Mouse (Mus musculus) lung, embryonic 15.5 days (tissue): Measurements from ENCODE around the gene Erp29. TPM values are rescaled to one million over a fixed set of nuclear protein-coding genes. Genes with fewer than 3 reads are reported as not detected.

ENCODE experiments used
- ATAC-seq: fragments of 200-750 bp; cut with Nextera tagmentation; 2 replicates; pipeline ENCODE4 v1.8.0; 2017; ENCODE audit warnings: moderate number of reproducible peaks, borderline replicate concordance; ENCODE audit not compliant: low FRiP score, low TSS enrichment; ENCODE audit errors: extremely low read depth
- H3K27ac ChIP-seq: fragments of 300-500 bp; sonication (generic); 2 replicates; pipeline ENCODE4 v1.5.1; 2015; ENCODE audit warnings: moderate library complexity, mild to moderate bottlenecking, inconsistent platforms
- H3K27me3 ChIP-seq: fragments of 300-500 bp; sonication (generic); 2 replicates; pipeline ENCODE4 v1.6.1; 2015; ENCODE audit warnings: inconsistent platforms
- H3K36me3 ChIP-seq: fragments of 300-500 bp; sonication (generic); 2 replicates; pipeline ENCODE4 v1.6.1; 2015; ENCODE audit warnings: inconsistent platforms
- H3K4me1 ChIP-seq: fragments of 300-500 bp; sonication (generic); 2 replicates; pipeline ENCODE4 v1.6.1; 2015; ENCODE audit warnings: inconsistent platforms
- H3K4me2 ChIP-seq: fragments of 300-500 bp; sonication (generic); 2 replicates; pipeline ENCODE4 v1.6.1; 2015; ENCODE audit warnings: inconsistent platforms, mild to moderate bottlenecking, moderate library complexity
- H3K4me3 ChIP-seq: fragments of 300-500 bp; sonication (generic); 2 replicates; pipeline ENCODE4 v1.5.1; 2015; ENCODE audit warnings: mild to moderate bottlenecking, inconsistent platforms
- H3K9ac ChIP-seq: fragments of 300-500 bp; sonication (generic); 2 replicates; pipeline ENCODE4 v1.6.1; 2015; ENCODE audit warnings: inconsistent platforms
- H3K9me3 ChIP-seq: fragments of 300-500 bp; sonication (generic); 2 replicates; pipeline ENCODE4 v1.6.1; 2016; ENCODE audit warnings: inconsistent platforms
- WGBS: fragments of 180-500 bp; shearing (Covaris S2); methylation state at CpG from one replicate; pipeline ENCODE4 v1.1.7; 2015; 5-methylcytosine and 5-hydroxymethylcytosine counted together
- polyA plus RNA-seq: library from polyadenylated mRNA; unstranded; fragments of >200 nt; fragmentation: Nextera tagmentation; extraction: Ambion mirVana; gene quantifications from 2 replicates; pipeline ENCODE4 v1.2.1, GENCODE M21; 2015

Gene Erp29
- polyA plus RNA-seq, 1 experiment from 2014 or later = 146 TPM

DNA sequence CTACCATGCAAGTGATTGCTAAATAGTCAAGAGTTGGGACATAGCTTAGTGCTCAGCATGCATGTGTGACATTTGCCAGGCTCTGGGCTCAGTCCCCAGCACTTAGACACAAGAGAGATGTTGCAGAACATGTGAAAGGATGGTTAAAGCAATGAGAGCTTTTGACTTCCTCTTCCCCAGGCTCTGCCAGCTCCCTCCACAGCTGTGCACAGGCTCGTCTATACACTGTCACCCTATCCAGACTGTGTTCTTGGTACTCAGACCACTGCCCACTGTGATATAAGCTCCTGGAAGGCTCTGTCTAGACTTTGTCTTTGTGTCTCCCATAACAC lies 9.8 kb upstream of the Erp29 start:
- Histone ChIP-seq H3K9me3 (no peaks in the 10 kb centered on the region), H3K9ac (no peak overlapping the region), H3K27me3 (no peaks in the 10 kb centered on the region), H3K4me2 (no peak overlapping the region), H3K36me3 (no peaks in the 10 kb centered on the region), H3K4me3 (no peak overlapping the region), H3K27ac (no peak overlapping the region), H3K4me1 (no peaks in the 10 kb centered on the region; the same call in 1 of the 2 replicates)
- WGBS = 14% methylated on average over 1 of the region's 1 CpGs
- ATAC-seq = no peak

DNA sequence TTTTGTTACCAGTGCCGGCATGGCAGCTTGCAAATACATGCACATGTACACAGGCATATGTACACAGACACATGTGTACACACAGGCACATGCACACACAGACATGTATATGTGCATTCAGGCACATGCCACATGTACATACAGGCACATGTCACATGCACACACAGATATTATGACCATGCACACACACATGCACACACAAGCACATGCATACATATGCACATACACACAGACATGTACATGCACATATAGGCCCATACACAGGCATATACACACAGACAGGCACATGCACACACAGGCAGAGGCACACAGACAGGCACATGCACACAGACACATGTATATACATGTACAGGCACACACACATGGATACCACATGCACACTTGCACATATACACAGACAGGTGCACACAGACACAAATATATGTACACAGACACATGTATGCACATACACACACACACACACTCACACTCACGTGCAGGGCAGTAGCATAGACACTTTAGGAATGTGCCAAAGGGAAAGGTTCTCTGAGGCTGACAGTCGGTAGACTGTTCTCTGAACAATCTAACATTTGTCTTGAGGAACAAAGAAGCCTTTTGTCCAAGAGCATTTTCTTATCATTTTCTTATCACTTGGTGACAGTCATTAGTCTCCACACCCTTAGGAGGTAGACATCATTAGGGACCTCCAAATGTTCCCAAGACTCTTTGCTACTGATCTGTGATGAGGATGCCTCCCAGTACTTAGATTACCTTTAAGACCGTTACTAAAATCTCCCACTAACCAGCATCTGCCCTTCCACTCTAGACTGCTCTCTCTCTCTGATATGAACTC lies 9.2 kb upstream of the Erp29 start:
- WGBS = 35% methylated on average over 4 of the region's 4 CpGs
- ATAC-seq = no peak
- Histone ChIP-seq H3K9me3 (no peaks in the 10 kb centered on the region), H3K9ac (no peak overlapping the region), H3K4me2 (no peak overlapping the region), H3K27ac (no peak overlapping the region), H3K4me3 (no peak overlapping the region), H3K36me3 (no peaks in the 10 kb centered on the region), H3K4me1 (no peaks in the 10 kb centered on the region; the same call in 1 of the 2 replicates), H3K27me3 (no peaks in the 10 kb centered on the region)

DNA sequence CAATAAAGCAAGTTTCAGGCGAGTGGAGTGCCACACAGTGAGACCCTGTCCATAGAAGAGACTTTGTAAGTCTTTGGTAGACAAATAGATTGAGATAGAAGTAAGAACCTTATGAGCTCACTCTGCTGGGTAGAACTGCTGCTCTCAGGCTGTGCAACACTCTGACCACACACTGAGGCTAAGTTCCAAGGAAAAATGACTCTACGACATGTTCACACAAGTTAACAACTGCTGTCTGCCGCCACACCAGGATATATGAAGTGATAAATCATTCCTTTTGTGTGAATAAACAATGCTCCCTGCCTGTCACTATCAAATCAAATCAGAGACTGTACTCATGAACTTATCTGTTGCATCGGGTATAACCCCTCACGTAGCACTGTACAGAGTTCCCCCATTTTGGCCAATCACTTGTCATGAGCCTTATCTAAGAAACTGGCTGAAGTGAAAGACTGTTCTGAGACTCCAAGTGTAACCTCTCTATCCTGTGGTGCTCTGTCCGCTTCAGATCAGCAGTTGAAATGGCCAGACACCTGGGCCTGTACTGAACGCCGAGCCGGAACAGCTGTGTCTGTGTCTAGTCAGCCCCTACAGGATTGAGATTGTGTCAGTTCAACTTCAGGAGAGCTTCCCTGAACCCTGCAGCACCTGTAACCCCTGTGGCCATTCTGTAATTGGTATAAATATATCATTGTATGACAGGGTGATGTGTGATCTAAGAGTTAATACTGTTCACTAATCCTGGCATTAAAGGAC lies 3.4 kb upstream of the Erp29 start:
- H3K4me2 ChIP-seq = no peak overlapping the region
- no peak overlapping the region for H3K27ac ChIP-seq
- H3K4me3 ChIP-seq = no peak overlapping the region
- no peaks in the 10 kb centered on the region for H3K9me3 ChIP-seq
- ATAC-seq = no peak
- H3K4me1 ChIP-seq = peaks cover 26% of the 10 kb centered on the region
- 47% methylated on average over 9 of the region's 9 CpGs for WGBS
- H3K36me3 ChIP-seq = no peaks in the 10 kb centered on the region
- H3K9ac ChIP-seq = no peak overlapping the region
- H3K27me3 ChIP-seq = no peaks in the 10 kb centered on the region

DNA sequence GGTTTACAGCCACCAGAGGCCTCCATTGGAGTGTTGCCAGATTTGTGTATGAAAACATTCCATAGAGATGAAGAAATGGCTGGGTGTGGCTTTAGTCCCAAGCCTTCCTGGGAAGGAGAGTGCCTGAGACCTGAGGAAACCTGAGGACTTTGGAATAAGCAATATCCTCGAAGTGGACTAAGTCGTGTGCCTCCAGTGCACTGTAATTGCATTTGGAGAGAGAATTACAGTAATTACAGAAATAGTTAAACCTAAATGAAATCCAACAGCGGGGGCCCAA lies 2.1 kb upstream of the Erp29 start:
- Histone ChIP-seq H3K27ac (peak overlapping the region; percentile 95), H3K4me1 (peaks cover 28% of the 10 kb centered on the region), H3K27me3 (no peaks in the 10 kb centered on the region), H3K9me3 (no peaks in the 10 kb centered on the region), H3K4me2 (no peak overlapping the region), H3K36me3 (peaks cover 3% of the 10 kb centered on the region; the same call in 1 of the 2 replicates), H3K4me3 (no peak overlapping the region), H3K9ac (no peak overlapping the region)
- WGBS = 64% methylated on average over 3 of the region's 3 CpGs
- ATAC-seq = no peak

DNA sequence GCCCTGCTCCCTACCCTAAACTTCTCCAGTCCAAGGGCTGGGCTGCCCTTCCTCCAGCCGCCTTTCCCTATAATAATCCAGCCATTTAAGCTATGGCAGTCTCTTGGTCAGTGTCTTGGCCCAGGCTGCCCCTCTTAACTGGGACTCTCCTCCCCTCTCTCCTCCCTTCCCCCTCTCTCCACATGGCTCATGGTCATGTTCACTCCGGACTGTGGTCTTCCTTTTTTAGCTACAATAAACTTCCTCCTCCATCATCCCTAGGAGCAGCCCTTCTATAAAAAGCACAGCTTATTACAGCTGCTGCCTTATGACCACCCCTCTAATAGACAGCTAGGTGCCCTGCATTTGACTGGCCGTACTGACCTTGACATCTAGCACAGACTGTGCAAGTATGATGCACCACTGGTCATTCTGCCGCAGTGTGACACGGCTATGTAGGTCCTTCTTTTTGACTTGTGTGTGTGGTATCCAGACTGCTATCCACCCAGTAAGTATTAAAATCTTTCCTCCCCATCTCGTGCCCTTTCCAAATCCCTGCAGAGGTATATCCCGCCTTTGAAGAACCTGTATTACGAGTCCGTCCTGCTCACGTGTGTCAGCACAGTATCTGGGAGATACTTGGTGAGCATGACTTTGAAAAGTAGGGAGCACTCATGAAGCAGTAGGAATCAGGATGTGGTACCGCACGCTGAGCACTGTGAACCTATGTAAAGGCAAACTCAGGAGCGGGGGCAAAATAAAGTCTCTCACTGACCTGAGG lies 1.6 kb upstream of the Erp29 start:
- ATAC-seq = no peak
- peak overlapping the region; percentile 95; the same call in 1 of the 2 replicates for H3K9ac ChIP-seq
- H3K4me1 ChIP-seq = peaks cover 28% of the 10 kb centered on the region
- WGBS = 70% methylated on average over 13 of the region's 13 CpGs
- no peaks in the 10 kb centered on the region for H3K27me3 ChIP-seq
- H3K27ac ChIP-seq = peak overlapping the region; percentile 95
- H3K4me3 ChIP-seq = 0 out of 2 replicates have a peak overlapping the region, but pooled peaks have one; percentile 90
- peaks cover 6% of the 10 kb centered on the region; the same call in 1 of the 2 replicates for H3K36me3 ChIP-seq
- no peaks in the 10 kb centered on the region for H3K9me3 ChIP-seq
- peak overlapping the region; percentile 74; the same call in 1 of the 2 replicates for H3K4me2 ChIP-seq

DNA sequence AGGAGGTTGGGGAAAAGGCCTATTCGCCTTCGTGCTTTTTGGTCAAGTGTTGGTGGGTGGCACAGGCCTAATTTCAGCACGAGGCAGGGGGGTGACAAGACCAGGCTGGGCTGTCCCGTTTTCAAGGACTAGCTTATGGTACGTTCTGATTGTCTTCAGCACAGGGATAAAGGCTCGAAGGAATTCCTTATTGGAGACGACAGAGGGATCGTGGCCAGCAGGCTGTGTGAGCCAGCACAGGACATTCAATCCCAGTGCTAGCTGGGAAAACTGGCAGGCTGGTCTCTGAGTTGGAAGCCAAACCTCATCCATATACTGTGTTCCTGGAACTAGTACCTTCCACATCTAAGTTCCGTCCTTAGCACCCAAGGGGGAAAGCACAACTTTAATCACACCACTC lies 600 bp upstream of the Erp29 start:
- peak overlapping the region; percentile 90 for H3K4me3 ChIP-seq
- H3K27me3 ChIP-seq = no peaks in the 10 kb centered on the region
- H3K4me2 ChIP-seq = peak overlapping the region; percentile 74
- peaks cover 15% of the 10 kb centered on the region for H3K36me3 ChIP-seq
- 4% methylated on average over 9 of the region's 9 CpGs for WGBS
- H3K27ac ChIP-seq = peak overlapping the region; percentile 95
- H3K9me3 ChIP-seq = no peaks in the 10 kb centered on the region
- peak overlapping the region; percentile 95 for H3K9ac ChIP-seq
- peak; percentile 25; the same call in 1 of the 2 replicates for ATAC-seq
- peaks cover 28% of the 10 kb centered on the region for H3K4me1 ChIP-seq

DNA sequence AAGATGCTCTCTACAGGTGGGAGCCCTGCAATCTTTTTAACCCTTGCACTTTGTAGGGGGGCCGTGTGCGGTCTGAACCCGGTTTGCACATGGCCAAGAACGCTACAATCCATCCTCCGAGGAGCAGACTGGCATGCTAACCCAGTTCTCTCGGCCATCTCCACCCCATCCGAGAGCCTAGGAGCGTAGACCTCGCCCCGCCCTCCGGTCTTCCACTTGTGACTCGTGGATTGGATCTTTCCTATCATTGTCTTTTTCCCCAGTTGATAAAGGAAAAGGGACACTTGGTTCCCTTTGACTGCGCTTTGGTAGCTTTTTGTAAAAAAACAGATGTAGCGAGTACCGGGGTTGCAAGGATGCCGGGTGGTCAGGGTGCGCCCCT lies 671 bp downstream of the Erp29 start, which contains the start of gene Tmem116:
TSS of gene Tmem116 (plus strand) at position 250 of the 382 bp plus-strand sequence.
- peak within 1 kb of the TSS; percentile 95 for H3K27ac ChIP-seq
- WGBS = 0% methylated on average over 17 of the region's 17 CpGs
- H3K9ac ChIP-seq = peak within 1 kb of the TSS; percentile 95
- no peaks in the 10 kb centered on the region for H3K27me3 ChIP-seq
- H3K4me2 ChIP-seq = peak within 1 kb of the TSS; percentile 74
- H3K4me3 ChIP-seq = peak within 1 kb of the TSS; percentile 90
- H3K4me1 ChIP-seq = peaks cover 28% of the 10 kb centered on the region
- no peaks in the 10 kb centered on the region for H3K9me3 ChIP-seq
- peaks cover 26% of the 10 kb centered on the region for H3K36me3 ChIP-seq
- no peak for ATAC-seq

DNA sequence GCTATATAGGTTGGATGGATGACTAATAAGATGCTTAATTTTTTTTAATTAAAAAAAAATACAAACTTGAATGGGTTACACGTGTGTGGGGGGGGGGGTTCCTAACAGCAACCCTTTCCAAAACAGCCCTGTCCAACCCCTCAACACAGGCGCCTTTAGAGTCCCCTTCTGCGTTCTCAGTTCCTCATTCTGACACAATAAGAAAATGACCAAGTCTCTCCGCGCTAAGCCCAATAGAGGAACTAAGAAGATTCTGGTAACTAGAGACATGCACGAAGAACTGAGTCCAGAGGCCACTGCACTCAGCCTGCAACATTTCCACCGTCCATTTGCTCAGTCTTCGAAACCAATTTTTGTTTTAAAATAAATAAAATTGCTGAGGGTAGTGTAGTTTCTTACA lies 1.1 kb downstream of the Erp29 start:
- WGBS = 21% methylated on average over 8 of the region's 8 CpGs
- 0 out of 2 replicates have a peak overlapping the region, but pooled peaks have one; percentile 95 for H3K27ac ChIP-seq
- ATAC-seq = no peak

DNA sequence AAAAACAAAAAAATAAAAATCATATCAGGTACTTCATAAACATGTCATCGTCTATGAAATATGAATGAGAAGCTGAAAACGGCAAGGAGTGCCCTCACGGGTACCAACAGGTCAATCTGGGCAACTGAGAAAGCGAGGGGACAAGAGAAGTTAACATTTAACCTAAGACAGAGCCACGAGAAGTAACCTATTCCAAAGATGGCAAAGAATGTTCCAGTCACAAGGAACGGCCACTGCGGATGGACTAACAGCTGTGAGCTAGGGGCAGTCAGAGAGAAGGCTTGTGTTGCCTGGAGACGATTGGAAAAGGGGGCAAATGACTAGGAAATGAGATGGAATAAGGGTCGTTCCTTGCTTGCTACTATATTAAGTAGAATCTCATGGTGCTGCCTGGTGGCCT lies 1.8 kb downstream of the Erp29 start:
- Histone ChIP-seq H3K4me3 (no peak overlapping the region), H3K9me3 (no peaks in the 10 kb centered on the region), H3K4me2 (0 out of 2 replicates have a peak overlapping the region, but pooled peaks have one; percentile 74), H3K27ac (no peak overlapping the region), H3K9ac (no peak overlapping the region), H3K36me3 (peaks cover 38% of the 10 kb centered on the region), H3K27me3 (no peaks in the 10 kb centered on the region), H3K4me1 (peaks cover 28% of the 10 kb centered on the region)
- ATAC-seq = no peak
- WGBS = 77% methylated on average over 9 of the region's 9 CpGs

More for the DNA sequence above, 1.1 kb downstream of the Erp29 start:
- H3K9me3 ChIP-seq = no peaks in the 10 kb centered on the region
- H3K27me3 ChIP-seq = no peaks in the 10 kb centered on the region
- H3K36me3 ChIP-seq = peaks cover 30% of the 10 kb centered on the region
- H3K4me2 ChIP-seq = peak overlapping the region; percentile 74
- peaks cover 28% of the 10 kb centered on the region for H3K4me1 ChIP-seq
- H3K9ac ChIP-seq = peak overlapping the region; percentile 95
- peak overlapping the region; percentile 90 for H3K4me3 ChIP-seq

DNA sequence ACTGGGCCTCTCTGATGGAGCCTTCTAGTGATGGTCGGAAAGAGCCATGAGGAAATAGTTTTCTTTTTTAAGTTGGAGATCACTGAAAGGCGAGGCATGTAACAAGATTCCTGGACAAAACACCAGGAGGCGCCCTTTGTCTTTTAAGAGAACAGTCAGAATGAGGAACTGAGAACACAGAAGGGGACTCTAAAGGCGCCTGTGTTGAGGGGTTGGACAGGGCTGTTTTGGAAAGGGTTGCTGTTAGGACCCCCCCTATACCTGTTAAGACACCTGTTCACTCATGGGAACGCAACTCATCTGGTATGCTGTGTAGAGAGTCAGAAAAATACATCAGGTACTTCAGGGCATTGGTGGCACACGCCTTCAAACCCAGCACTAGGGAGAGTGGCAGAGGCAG lies 2.3 kb downstream of the Erp29 start:
- 61% methylated on average over 6 of the region's 6 CpGs for WGBS
- ATAC-seq = no peak
- Histone ChIP-seq H3K27ac (no peak overlapping the region), H3K4me2 (no peak overlapping the region), H3K4me1 (peaks cover 28% of the 10 kb centered on the region), H3K36me3 (peaks cover 43% of the 10 kb centered on the region), H3K9me3 (no peaks in the 10 kb centered on the region), H3K4me3 (no peak overlapping the region), H3K27me3 (no peaks in the 10 kb centered on the region), H3K9ac (no peak overlapping the region)

DNA sequence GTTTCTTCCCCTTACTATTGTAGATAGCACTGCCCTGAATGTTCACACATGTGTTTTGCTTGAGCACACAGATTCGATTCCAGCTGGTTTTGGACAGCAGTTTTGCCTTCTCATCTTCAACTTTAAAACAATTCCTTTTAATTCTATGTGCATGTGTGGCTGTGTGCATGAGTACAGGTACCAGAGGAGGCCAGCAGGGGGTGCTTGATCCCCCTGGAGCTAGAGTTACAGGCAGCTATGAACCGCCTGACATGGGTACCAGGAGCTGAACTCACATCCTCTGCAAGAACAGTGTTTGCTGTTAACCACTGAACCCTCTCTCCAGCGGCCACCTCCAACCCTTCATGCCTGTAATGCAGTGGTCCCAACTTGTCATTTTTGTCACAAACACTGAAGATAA lies 3.9 kb downstream of the Erp29 start:
- Histone ChIP-seq H3K4me2 (no peak overlapping the region), H3K27ac (no peak overlapping the region), H3K27me3 (no peaks in the 10 kb centered on the region), H3K4me1 (peaks cover 14% of the 10 kb centered on the region), H3K4me3 (no peak overlapping the region), H3K36me3 (peaks cover 58% of the 10 kb centered on the region), H3K9ac (no peak overlapping the region), H3K9me3 (no peaks in the 10 kb centered on the region)
- 94% methylated on average over 3 of the region's 3 CpGs for WGBS
- ATAC-seq = no peak
